Mouse (Mus musculus): ENCODE measurements at regions not wholly inside any gene's neighbourhood (a gene's known extent, or its start where the extent isn't known, plus 50 kb on each side); places are given as distances from the start of the nearest gene placed in this dataset.
A peak's percentile ranks its signal among the peaks of the same experiment; 100 is the strongest.
"Not testable (repeated sequence)": the region's sequence is repeated elsewhere in the genome, so short reads cannot be mapped to it uniquely, and the experiment has no call there.

GRCm38 (mm10) chr16:30190935-30191514, 76.3 kb downstream of the Cpn2 start:
- DNase-seq (ENCODE audit: low read depth, low spot score): no peak

- no peak for DNase-seq (ENCODE audit: low read depth, low spot score)
Measured at GRCm38 (mm10) chr16:30193294-30194261, 73.7 kb downstream of the Cpn2 start.

- no peak for DNase-seq (ENCODE audit: low read depth, low spot score)
Measured at GRCm38 (mm10) chr16:30194836-30195235, 72.5 kb downstream of the Cpn2 start.

- DNase-seq (ENCODE audit: low read depth, low spot score): not testable (repeated sequence)
Measured at GRCm38 (mm10) chr16:30195859-30196258, 71.4 kb downstream of the Cpn2 start.

GRCm38 (mm10) chr16:30197351-30197750, 69.9 kb downstream of the Cpn2 start:
- DNase-seq (ENCODE audit: low read depth, low spot score): no peak

- DNase-seq (ENCODE audit: low read depth, low spot score): peak; percentile 60
Measured at GRCm38 (mm10) chr16:30199836-30200235, 67.5 kb downstream of the Cpn2 start.

- DNase-seq (ENCODE audit: low read depth, low spot score): no peak
Measured at GRCm38 (mm10) chr16:30204144-30204543, 63.2 kb downstream of the Cpn2 start.

- DNase-seq (ENCODE audit: low read depth, low spot score): no peak
Measured at GRCm38 (mm10) chr16:30205314-30205815, 61.9 kb downstream of the Cpn2 start.

- DNase-seq (ENCODE audit: low read depth, low spot score): no peak
Measured at GRCm38 (mm10) chr16:30205816-30206356, 61.4 kb downstream of the Cpn2 start.

Data from skeletal muscle tissue, adult 2 months (tissue).